Mouse (Mus musculus): ENCODE data around the gene Prorsd1. TPM values are rescaled to one million over a fixed set of nuclear protein-coding genes. Genes with fewer than 3 reads are reported as not detected.
A peak's percentile ranks its signal among the peaks of the same experiment; 100 is the strongest.

Prorsd1 gene
- polyA plus RNA-seq (2014; fragmentation: Nextera tagmentation; extraction: Ambion mirVana) = 36.0 and 41.2 TPM in 2 replicates

- Histone ChIP-seq H3K36me3 (ENCODE audit: control insufficient read depth, insufficient read depth, low read length) (peaks cover 16% of the 10 kb centered on the region; the same call in 1 of the 2 replicates), H3K4me1 (ENCODE audit: control insufficient read depth, insufficient read depth, low read length) (peaks cover 5% of the 10 kb centered on the region), H3K9me3 (ENCODE audit: control insufficient read depth, low read length) (no peaks in the 10 kb centered on the region), H3K9ac (ENCODE audit: low read depth, low read length) (peak within 1 kb of the TSS; percentile 66), H3K4me3 (ENCODE audit: low read length) (peak within 1 kb of the TSS; percentile 68), H3K27me3 (ENCODE audit: control insufficient read depth, insufficient read depth, low read length) (no peaks in the 10 kb centered on the region), H3K27ac (ENCODE audit: low read depth, low read length) (peak within 1 kb of the TSS; percentile 47; the same call in 1 of the 2 replicates), H3K4me2 (replicated peaks; ENCODE audit: low read depth, low read length) (peak within 1 kb of the TSS; percentile 60)
- peak; percentile 99 for ATAC-seq (ENCODE audit: low FRiP score, low TSS enrichment)
- WGBS = 3% methylated on average over 40 of the region's 40 CpGs
Observed at GRCm38 (mm10) chr11:29514682-29515412, at the start of gene Prorsd1. TSS of gene Prorsd1 (minus strand) at chr11:29515033.

GRCm38 (mm10) chr11:29563406-29563805, 48.6 kb upstream of the Prorsd1 start:
- Histone ChIP-seq H3K9me3 (ENCODE audit: control insufficient read depth, low read length) (no peaks in the 10 kb centered on the region), H3K36me3 (ENCODE audit: control insufficient read depth, insufficient read depth, low read length) (no peaks in the 10 kb centered on the region), H3K4me3 (ENCODE audit: low read length) (no peak overlapping the region), H3K27me3 (ENCODE audit: control insufficient read depth, insufficient read depth, low read length) (no peaks in the 10 kb centered on the region), H3K27ac (ENCODE audit: low read depth, low read length) (no peak overlapping the region), H3K9ac (ENCODE audit: low read depth, low read length) (no peak overlapping the region), H3K4me1 (ENCODE audit: control insufficient read depth, insufficient read depth, low read length) (no peaks in the 10 kb centered on the region), H3K4me2 (replicated peaks; ENCODE audit: low read depth, low read length) (no peak overlapping the region)
- 87% methylated on average over 2 of the region's 2 CpGs for WGBS
- ATAC-seq (ENCODE audit: low FRiP score, low TSS enrichment) = no peak

DNA sequence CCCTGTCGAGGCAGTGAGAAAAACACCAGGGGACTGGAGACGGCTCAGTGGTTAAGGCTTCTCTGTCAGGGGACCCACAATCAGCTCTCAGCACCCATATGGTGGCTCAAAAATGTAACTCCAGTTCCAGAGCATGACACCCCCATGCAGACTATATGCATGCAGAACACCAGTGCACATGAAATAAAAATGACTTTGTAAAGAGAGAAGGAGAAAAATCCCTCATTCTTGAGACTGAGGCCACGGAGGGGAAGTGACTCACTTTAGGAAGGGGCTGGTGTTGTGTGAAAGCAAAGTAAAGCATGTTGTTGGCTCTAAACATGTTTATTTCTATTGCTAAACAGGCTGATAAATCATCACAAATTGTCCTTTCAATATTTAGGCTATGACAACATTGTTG, 46.2 kb upstream of the Prorsd1 start:
- Histone ChIP-seq H3K27ac (ENCODE audit: low read depth, low read length) (no peak overlapping the region), H3K9me3 (ENCODE audit: control insufficient read depth, low read length) (no peaks in the 10 kb centered on the region), H3K9ac (ENCODE audit: low read depth, low read length) (no peak overlapping the region), H3K27me3 (ENCODE audit: control insufficient read depth, insufficient read depth, low read length) (no peaks in the 10 kb centered on the region), H3K4me1 (ENCODE audit: control insufficient read depth, insufficient read depth, low read length) (no peaks in the 10 kb centered on the region), H3K4me3 (ENCODE audit: low read length) (no peak overlapping the region), H3K4me2 (replicated peaks; ENCODE audit: low read depth, low read length) (no peak overlapping the region), H3K36me3 (ENCODE audit: control insufficient read depth, insufficient read depth, low read length) (no peaks in the 10 kb centered on the region)
- ATAC-seq (ENCODE audit: low FRiP score, low TSS enrichment) = no peak
- WGBS = 94% methylated on average over 3 of the region's 3 CpGs

GRCm38 (mm10) chr11:29560452-29560851, 45.6 kb upstream of the Prorsd1 start:
- 89% methylated on average over 9 of the region's 9 CpGs for WGBS
- no peaks in the 10 kb centered on the region for H3K27me3 ChIP-seq (ENCODE audit: control insufficient read depth, insufficient read depth, low read length)
- no peak overlapping the region for H3K4me2 ChIP-seq (replicated peaks; ENCODE audit: low read depth, low read length)
- no peak for ATAC-seq (ENCODE audit: low FRiP score, low TSS enrichment)
- no peak overlapping the region for H3K9ac ChIP-seq (ENCODE audit: low read depth, low read length)
- H3K4me3 ChIP-seq (ENCODE audit: low read length) = no peak overlapping the region
- H3K9me3 ChIP-seq (ENCODE audit: control insufficient read depth, low read length) = no peaks in the 10 kb centered on the region
- no peaks in the 10 kb centered on the region for H3K4me1 ChIP-seq (ENCODE audit: control insufficient read depth, insufficient read depth, low read length)
- no peak overlapping the region for H3K27ac ChIP-seq (ENCODE audit: low read depth, low read length)
- H3K36me3 ChIP-seq (ENCODE audit: control insufficient read depth, insufficient read depth, low read length) = no peaks in the 10 kb centered on the region

DNA sequence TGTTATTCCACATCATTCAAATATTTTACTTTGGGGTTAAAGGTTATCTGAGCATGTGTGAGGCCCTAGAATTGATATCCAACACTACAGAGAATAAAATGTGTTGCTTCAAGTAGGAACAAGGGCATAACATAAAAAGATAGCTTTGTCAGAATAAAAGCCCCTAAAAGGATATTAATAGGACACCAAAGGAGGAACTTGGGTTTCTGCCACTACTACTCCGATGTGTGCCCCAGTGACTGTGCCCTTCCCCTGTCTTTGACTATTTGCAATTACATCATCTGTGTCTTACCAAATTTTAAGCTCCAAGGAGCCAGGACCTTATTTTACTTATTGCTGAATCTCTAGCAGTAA, 34.6 kb upstream of the Prorsd1 start:
- no peak for ATAC-seq (ENCODE audit: low FRiP score, low TSS enrichment)
- Histone ChIP-seq H3K9me3 (ENCODE audit: control insufficient read depth, low read length) (no peaks in the 10 kb centered on the region), H3K36me3 (ENCODE audit: control insufficient read depth, insufficient read depth, low read length) (peaks cover 22% of the 10 kb centered on the region), H3K27me3 (ENCODE audit: control insufficient read depth, insufficient read depth, low read length) (no peaks in the 10 kb centered on the region), H3K9ac (ENCODE audit: low read depth, low read length) (no peak overlapping the region), H3K4me3 (ENCODE audit: low read length) (no peak overlapping the region), H3K4me2 (replicated peaks; ENCODE audit: low read depth, low read length) (no peak overlapping the region), H3K27ac (ENCODE audit: low read depth, low read length) (no peak overlapping the region), H3K4me1 (ENCODE audit: control insufficient read depth, insufficient read depth, low read length) (peaks cover 8% of the 10 kb centered on the region; the same call in 1 of the 2 replicates)
- 96% methylated on average over 1 of the region's 1 CpGs for WGBS

GRCm38 (mm10) chr11:29548504-29549424, 33.9 kb upstream of the Prorsd1 start:
- 26% methylated on average over 23 of the region's 23 CpGs for WGBS
- Histone ChIP-seq H3K9me3 (ENCODE audit: control insufficient read depth, low read length) (no peaks in the 10 kb centered on the region), H3K4me3 (ENCODE audit: low read length) (peak overlapping the region; percentile 89), H3K27me3 (ENCODE audit: control insufficient read depth, insufficient read depth, low read length) (no peaks in the 10 kb centered on the region), H3K4me1 (ENCODE audit: control insufficient read depth, insufficient read depth, low read length) (peaks cover 8% of the 10 kb centered on the region; the same call in 1 of the 2 replicates), H3K4me2 (replicated peaks; ENCODE audit: low read depth, low read length) (peak overlapping the region; percentile 65), H3K27ac (ENCODE audit: low read depth, low read length) (no peak overlapping the region), H3K9ac (ENCODE audit: low read depth, low read length) (peak overlapping the region; percentile 94), H3K36me3 (ENCODE audit: control insufficient read depth, insufficient read depth, low read length) (peaks cover 28% of the 10 kb centered on the region)
- no peak for ATAC-seq (ENCODE audit: low FRiP score, low TSS enrichment)

- H3K4me2 ChIP-seq (replicated peaks; ENCODE audit: low read depth, low read length) = peak within 1 kb of the TSS; percentile 74
- no peaks in the 10 kb centered on the region for H3K27me3 ChIP-seq (ENCODE audit: control insufficient read depth, insufficient read depth, low read length)
- H3K27ac ChIP-seq (ENCODE audit: low read depth, low read length) = peak within 1 kb of the TSS; percentile 75
- WGBS = under 1% methylated on average over 46 of the region's 46 CpGs
- ATAC-seq (ENCODE audit: low FRiP score, low TSS enrichment) = peak; percentile 97
- H3K9ac ChIP-seq (ENCODE audit: low read depth, low read length) = peak within 1 kb of the TSS; percentile 94
- peaks cover 8% of the 10 kb centered on the region; the same call in 1 of the 2 replicates for H3K4me1 ChIP-seq (ENCODE audit: control insufficient read depth, insufficient read depth, low read length)
- H3K4me3 ChIP-seq (ENCODE audit: low read length) = peak within 1 kb of the TSS; percentile 89
- H3K9me3 ChIP-seq (ENCODE audit: control insufficient read depth, low read length) = no peaks in the 10 kb centered on the region
- H3K36me3 ChIP-seq (ENCODE audit: control insufficient read depth, insufficient read depth, low read length) = peaks cover 31% of the 10 kb centered on the region
Observed at GRCm38 (mm10) chr11:29547752-29548503, 33.1 kb upstream of the Prorsd1 start, which contains the start of the genes Clhc1 and Rps27a. TSS of gene Clhc1 (plus strand) at chr11:29547950. TSS of gene Rps27a (minus strand) at chr11:29548109.

GRCm38 (mm10) chr11:29547249-29547751, 32.5 kb upstream of the Prorsd1 start:
- ATAC-seq (ENCODE audit: low FRiP score, low TSS enrichment) = peak; percentile 4; the same call in 1 of the 2 replicates
- under 1% methylated on average over 27 of the region's 27 CpGs for WGBS
- Histone ChIP-seq H3K4me2 (replicated peaks; ENCODE audit: low read depth, low read length) (peak overlapping the region; percentile 74), H3K9me3 (ENCODE audit: control insufficient read depth, low read length) (no peaks in the 10 kb centered on the region), H3K9ac (ENCODE audit: low read depth, low read length) (peak overlapping the region; percentile 94), H3K36me3 (ENCODE audit: control insufficient read depth, insufficient read depth, low read length) (peaks cover 32% of the 10 kb centered on the region), H3K4me3 (ENCODE audit: low read length) (peak overlapping the region; percentile 89), H3K27ac (ENCODE audit: low read depth, low read length) (peak overlapping the region; percentile 75; the same call in 1 of the 2 replicates), H3K27me3 (ENCODE audit: control insufficient read depth, insufficient read depth, low read length) (no peaks in the 10 kb centered on the region), H3K4me1 (ENCODE audit: control insufficient read depth, insufficient read depth, low read length) (peaks cover 8% of the 10 kb centered on the region; the same call in 1 of the 2 replicates)
